Mouse (Mus musculus) left cerebral cortex, postnatal 36 days (tissue): ENCODE data around the gene Tbl1x. TPM values are rescaled to one million over a fixed set of nuclear protein-coding genes. Genes with fewer than 3 reads are reported as not detected.

Experiments used
- DNase-seq, 2 experiments: peaks; one replicate each; pipeline ENCODE4 v3.0.0; 2021 to 2022; ENCODE audit warnings: low spot score in 2 of 2, mixed read lengths in 1 of 2
- intact Hi-C: fragments of 180-260 bp; cut with DNase I; formaldehyde crosslinking; loops from one replicate; pipeline ENCODE4 v1.15.1; 2025
- total RNA-seq, 2 experiments: library from RNA; stranded (reverse); gene quantifications; 2 replicates each; pipeline ENCODE4 v1.2.3; 2021

Tbl1x gene
- total RNA-seq, 2 experiments from 2014 or later, result 47.9 to 50.1 TPM

DNA sequence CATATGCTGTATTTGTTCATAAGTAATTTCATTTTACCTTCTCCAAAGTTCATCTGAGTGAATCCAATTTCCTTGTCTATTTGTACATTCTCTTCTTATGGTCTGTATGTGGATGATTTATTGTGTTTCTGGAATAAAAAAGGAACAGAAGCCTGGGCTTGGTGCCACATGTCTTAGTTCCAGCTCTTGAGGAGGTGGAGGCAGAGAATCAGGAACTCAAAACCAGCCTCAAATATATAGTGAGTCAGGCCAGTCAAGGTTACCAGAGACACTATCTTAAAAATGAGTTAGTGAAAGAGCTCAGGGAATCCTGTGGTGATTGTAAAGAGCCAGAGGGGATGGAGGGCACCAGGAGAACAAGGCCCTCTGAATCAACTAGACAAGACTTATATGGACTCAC is 86.9 kb downstream of the Tbl1x start:
- peak in 1 of 2 experiments; percentile 24 for DNase-seq

GRCm38 (mm10) chrX:77598736-77599135 is 87.9 kb downstream of the Tbl1x start:
- DNase-seq, result no peak
- intact Hi-C loops, result no loop called here

More for the DNA sequence above, 86.9 kb downstream of the Tbl1x start:
- intact Hi-C loops, result no loop called here

GRCm38 (mm10) chrX:77603496-77604258 is 92.9 kb downstream of the Tbl1x start:
- DNase-seq, result no peak

DNA sequence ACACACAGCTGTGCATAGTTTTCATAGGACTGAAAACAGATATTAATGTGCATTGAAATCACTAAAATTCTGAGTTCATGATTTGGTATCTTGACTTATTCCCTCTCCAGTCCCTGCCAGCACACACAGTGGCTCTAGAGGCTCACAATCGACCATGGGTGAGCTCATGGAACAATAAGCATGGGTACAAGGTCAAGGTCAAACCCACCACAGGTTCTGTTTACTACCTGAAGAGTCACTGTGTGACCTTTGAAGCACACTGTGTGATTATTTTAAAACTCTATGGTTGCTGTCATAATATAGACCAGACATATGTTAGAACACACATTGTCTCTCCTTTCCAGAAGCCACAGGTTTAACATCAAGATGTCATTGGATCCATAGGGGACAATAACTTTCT is 96.7 kb downstream of the Tbl1x start:
- DNase-seq, result no peak
- intact Hi-C loops, result no loop called here

More at GRCm38 (mm10) chrX:77603496-77604258, 92.9 kb downstream of the Tbl1x start:
- intact Hi-C loops, result no loop called here

DNA sequence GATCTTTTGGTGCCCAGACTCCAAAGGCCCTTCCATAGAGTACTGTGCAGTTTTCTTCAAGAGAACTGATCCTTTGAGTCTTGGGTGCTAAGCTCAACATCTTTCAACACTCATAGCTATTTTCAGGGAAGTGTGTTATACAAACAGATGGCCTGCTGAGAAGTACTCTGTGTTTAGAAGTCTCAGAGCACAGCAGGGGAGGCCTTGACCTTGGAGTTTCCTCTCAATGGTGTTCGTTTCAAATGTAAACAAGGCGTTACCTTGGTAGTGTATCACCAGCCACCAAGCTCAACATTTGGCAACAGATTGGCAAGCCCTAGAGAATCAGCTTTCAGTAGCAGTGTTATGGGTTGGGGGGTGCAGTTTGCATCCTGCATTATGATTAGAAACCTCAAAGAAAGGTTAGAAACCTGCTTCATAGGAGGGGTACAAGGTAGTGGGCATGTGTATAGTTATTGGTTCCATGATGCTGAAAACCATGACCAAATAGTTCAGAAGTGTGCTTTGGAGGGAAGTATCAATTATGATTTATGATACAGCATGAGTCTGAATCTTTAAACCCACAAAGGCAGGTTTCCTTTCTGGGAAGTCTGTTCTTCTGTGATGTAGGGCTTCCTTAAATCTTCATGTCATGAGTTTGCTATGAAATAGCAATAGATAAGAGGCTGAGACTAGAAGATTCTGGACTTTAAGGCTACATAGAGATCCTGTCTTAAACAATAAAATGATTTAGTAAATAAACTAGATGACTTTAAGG is 98.3 kb downstream of the Tbl1x start:
- DNase-seq, result no peak
- intact Hi-C loops, result no loop called here

- intact Hi-C loops, result no loop called here
- DNase-seq, result no peak
Measured at GRCm38 (mm10) chrX:77611938-77612337, 101.1 kb downstream of the Tbl1x start.

DNA sequence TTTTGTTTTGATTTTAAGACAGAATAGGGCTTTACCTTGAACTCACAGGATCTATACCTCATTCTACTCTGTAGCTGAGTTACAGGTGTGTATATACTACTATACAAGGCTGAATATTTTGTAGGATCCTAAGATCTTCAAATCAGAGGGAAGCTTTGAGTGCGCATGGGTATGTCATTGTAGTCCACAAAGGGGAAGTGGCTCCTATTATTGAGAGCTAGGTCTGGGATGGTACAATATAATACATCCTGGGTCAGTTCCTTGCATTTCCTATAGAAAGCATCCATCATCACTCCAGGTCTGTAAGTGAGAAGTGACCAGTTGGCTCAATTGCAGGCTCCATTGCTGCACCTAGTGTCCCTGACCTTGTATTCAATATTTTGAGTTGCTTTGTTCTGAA is 102.2 kb downstream of the Tbl1x start:
- intact Hi-C loops, result no loop called here

GRCm38 (mm10) chrX:77615735-77616293 is 105.0 kb downstream of the Tbl1x start:
- no peak for DNase-seq
- intact Hi-C loops, result no loop called here

More for the DNA sequence above, 102.2 kb downstream of the Tbl1x start:
- DNase-seq, result no peak

DNA sequence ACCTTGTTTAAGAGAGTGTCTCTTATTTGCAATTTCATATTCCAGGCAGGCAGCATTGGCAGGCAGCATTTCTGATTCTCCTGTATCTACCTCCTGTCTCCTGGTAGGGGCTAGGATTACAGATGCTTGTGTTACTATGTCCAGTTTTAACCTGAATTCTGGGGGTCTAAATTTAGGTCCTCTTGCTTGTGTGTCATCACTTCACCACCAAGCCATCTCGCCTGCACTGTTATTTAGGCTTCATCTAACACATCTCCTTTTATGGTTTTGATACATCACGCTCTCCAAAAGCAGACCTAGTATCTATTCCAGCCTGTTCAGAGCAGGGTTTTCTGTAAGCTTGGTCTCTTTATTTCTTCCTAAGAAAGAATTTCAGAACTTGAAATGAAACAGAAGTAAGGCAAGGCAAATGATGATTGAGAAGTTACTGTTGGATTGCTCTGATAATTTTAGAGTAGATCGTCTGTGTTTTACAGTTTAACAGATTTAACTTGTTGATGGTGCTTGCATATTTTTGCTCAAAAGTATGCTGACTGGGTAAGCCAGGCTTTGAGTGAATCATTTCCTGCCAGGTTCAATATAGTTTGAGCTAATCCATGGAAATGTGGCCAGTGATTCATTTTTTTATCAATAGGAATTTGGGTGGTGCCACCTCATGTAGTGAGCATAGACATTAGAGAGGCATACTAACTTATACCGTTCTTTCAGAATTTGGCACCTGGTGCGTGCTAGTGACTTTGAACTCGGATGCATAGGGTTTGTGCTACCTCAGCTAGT is 106.7 kb downstream of the Tbl1x start:
- intact Hi-C loops, result no loop called here
- DNase-seq, result no peak

- intact Hi-C loops, result loop anchor here (10.0 kb wide), 2 partner anchors 316 to 846 kb away; no protein-coding TSS in a partner anchor
Measured at GRCm38 (mm10) chrX:77630439-77630838, 119.6 kb downstream of the Tbl1x start.

GRCm38 (mm10) chrX:77636499-77636898 is 125.7 kb downstream of the Tbl1x start:
- intact Hi-C loops, result loop anchor here (5.0 to 10.0 kb wide), 3 partner anchors 219 to 852 kb away; no protein-coding TSS in a partner anchor
- DNase-seq, result no peak

More at GRCm38 (mm10) chrX:77630439-77630838, 119.6 kb downstream of the Tbl1x start:
- DNase-seq, result no peak

DNA sequence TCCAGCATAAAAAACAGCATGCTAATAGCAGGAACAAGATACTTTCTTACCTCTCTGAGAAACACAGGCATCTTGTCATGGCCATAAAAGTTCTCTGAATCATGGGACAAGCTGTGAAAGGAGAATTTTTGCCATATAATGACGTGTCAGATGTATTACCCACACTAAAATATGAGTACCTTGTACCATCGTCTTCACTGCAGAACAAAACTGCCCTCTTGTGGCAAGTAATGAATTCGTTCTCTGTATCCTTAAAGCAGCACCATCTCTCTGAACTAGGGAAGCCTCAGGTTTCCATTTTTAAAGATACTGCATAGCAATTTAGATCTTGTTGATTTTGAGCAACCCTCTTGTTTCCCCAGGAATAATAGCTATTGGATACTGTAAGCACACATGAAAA is 127.3 kb downstream of the Tbl1x start:
- peak in 1 of 2 experiments; percentile 22 for DNase-seq
- intact Hi-C loops, result loop anchor here (1.0 to 10.0 kb wide), 4 partner anchors 127 to 853 kb away; partner anchors contain the start of gene Tbl1x

GRCm38 (mm10) chrX:77640301-77640700 is 129.5 kb downstream of the Tbl1x start:
- DNase-seq, result no peak
- intact Hi-C loops, result loop anchor here (5.0 to 10.0 kb wide), 2 partner anchors 208 to 956 kb away; no protein-coding TSS in a partner anchor

- DNase-seq, result no peak
- intact Hi-C loops, result loop anchor here (10.0 kb wide), 1 partner anchor 961 kb away; no protein-coding TSS in a partner anchor
Measured at GRCm38 (mm10) chrX:77646164-77646563, 135.4 kb downstream of the Tbl1x start.

DNA sequence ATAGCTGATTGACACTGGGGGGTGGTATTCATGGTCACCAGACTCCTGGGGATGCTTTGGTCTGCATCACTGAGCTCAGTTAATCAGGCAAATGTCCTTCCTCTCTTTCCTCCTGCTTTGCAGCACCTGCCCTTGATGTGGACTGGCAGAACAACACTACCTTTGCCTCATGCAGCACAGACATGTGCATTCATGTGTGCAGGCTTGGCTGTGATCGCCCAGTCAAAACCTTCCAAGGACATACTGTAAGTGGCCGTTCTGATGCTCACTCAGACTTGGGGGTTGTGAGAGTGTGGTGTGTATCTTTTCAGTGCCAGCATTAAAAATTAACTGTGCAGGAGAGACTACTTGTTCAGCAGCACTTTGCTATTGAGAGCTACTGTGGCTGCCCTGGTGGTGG is 139.4 kb downstream of the Tbl1x start:
- intact Hi-C loops, result no loop called here
- no peak for DNase-seq

DNA sequence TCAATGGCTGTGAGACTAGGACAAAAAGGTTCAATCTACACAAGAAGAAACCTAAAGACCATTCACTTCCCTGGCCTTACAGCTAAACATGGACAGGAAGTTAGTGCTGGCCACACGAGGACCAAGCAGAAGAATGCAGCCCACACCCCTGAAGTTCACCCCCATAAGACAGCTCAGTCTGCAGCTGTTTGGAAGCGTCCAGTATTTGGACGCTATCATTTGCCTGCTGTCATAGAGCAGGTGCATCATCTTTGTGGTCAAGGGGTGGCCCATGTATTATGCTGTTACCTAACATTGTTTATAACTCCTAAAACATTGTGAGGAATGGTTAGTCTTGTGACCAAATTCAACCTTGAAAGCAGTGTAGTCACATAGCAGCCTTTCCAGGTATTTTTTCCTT is 151.2 kb downstream of the Tbl1x start:
- DNase-seq, result no peak
- intact Hi-C loops, result no loop called here

DNA sequence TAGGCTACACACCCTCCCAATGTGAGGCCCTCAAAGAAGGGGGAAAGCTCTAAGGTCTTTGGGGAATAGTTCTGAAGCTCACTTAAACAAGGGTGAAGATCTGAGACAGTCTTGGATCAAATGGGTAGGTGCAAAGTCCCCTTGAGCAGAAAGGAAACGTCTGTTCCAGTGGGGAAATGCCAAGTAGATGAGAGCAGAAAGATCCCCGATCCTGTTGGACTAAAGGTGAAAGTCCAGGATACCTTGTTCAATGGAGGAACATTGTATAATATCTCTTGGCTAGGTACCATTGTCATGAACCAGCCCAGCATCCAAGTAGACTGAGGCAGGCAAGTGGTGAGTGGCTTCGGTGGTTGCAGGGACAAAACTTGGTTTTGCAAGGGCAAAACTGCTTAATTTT is 152.5 kb downstream of the Tbl1x start:
- DNase-seq, result no peak
- intact Hi-C loops, result no loop called here

- intact Hi-C loops, result no loop called here
- no peak for DNase-seq
Measured at GRCm38 (mm10) chrX:77665030-77665429, 154.2 kb downstream of the Tbl1x start.

- intact Hi-C loops, result no loop called here
Measured at GRCm38 (mm10) chrX:77666911-77667310, 156.1 kb downstream of the Tbl1x start.

More at GRCm38 (mm10) chrX:77666911-77667310, 156.1 kb downstream of the Tbl1x start:
- no peak for DNase-seq
